Mouse (Mus musculus) cerebellum, adult 11-12 months (tissue): ENCODE results near the gene Cdc5l.

ENCODE experiments used
- DNase-seq: peaks from one replicate; pipeline ENCODE4 v3.0.0; 2022

Gene Cdc5l

DNA sequence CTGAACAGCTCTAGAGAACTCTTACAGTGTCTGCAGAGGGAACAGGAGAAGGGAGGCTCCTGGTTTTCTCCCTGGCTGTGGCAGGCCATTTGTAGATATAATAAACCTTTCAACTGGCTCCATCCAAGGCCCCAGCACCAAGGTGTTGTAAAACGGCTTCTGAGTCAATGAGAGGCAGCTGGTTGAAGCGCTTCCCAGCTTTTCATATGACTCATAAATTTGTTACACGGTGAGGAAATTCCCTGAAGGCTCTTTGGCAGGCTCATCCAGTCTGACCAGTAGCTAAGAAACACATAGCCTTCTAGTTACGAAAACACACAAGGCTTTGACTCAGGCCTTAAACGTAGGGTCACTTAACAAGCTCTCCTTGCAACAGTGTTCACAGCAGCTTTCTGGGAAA lies 74.1 kb downstream of the Cdc5l start:
- DNase-seq: no peak

DNA sequence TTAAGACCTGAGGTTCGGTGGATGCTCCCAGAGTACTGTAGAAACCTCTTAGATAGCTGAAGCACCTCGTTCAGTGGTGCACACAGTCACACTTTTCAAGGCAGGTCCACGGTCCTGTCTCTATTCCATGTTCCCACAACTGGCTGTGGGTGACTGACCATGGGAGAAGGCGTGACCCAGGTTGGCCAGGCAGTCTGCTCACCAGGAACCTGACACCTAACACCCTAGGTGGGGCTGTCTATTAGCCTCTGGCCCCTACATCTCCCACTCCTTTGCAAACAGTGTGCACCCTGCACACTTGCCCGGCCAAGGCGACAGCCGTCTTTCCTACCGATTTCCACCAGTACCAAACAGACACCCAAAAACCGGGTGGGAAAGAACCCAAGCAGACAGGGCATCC lies 77.1 kb downstream of the Cdc5l start:
- DNase-seq: no peak

DNA sequence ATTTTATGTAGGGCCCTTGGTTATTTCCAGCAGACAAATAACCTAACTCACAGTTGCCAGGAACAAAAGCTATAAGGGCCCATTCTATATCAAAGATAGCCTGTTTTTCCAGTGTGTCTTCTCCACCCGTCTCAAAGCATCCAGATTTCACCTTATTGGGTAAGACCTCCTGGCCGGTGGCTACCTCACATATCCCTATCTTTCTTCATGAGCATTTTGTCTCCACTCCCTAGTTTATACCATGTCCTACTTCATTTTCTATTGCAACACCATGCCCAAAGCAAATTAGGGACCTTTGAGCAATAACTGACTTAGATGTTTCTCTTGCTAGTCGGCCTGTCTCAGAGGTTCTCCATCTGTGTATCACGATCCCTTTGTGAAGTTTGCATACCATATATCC lies 85.6 kb downstream of the Cdc5l start:
- DNase-seq: no peak
